Mouse (Mus musculus) heart, embryonic 16.5 days (tissue): ENCODE results near the gene Syt7. TPM values are rescaled to one million over a fixed set of nuclear protein-coding genes. Genes with fewer than 3 reads are reported as not detected.

Experiments
- ATAC-seq: fragments of 200-750 bp; cut with Nextera tagmentation; replicated peaks from 2 replicates; pipeline ENCODE4 v1.8.0; 2017; ENCODE audit warnings: moderate number of reproducible peaks; ENCODE audit not compliant: insufficient read depth, low FRiP score; ENCODE audit errors: extremely low read depth
- H3K27ac ChIP-seq: fragments of 300-500 bp; sonication (generic); 2 replicates; pipeline ENCODE4 v1.5.1; 2014; ENCODE audit warnings: mild to moderate bottlenecking, low read length, control low read depth, moderate library complexity
- H3K27me3 ChIP-seq: fragments of 300-500 bp; sonication (generic); 2 replicates; pipeline ENCODE4 v1.6.1; 2014; ENCODE audit warnings: low read length, mixed read lengths; ENCODE audit not compliant: control insufficient read depth, insufficient read depth
- H3K36me3 ChIP-seq: fragments of 300-500 bp; sonication (generic); 2 replicates; pipeline ENCODE4 v1.6.1; 2014; ENCODE audit not compliant: control insufficient read depth, insufficient read depth
- H3K4me1 ChIP-seq: fragments of 300-500 bp; sonication (generic); 2 replicates; pipeline ENCODE4 v1.6.1; 2014; ENCODE audit warnings: low read length, mixed read lengths; ENCODE audit not compliant: control insufficient read depth, insufficient read depth
- H3K4me2 ChIP-seq: fragments of 300-500 bp; sonication (generic); 2 replicates; pipeline ENCODE4 v1.6.1; 2014; ENCODE audit warnings: low read depth, mild to moderate bottlenecking, control low read depth, low read length
- H3K4me3 ChIP-seq: fragments of 300-500 bp; sonication (generic); 2 replicates; pipeline ENCODE4 v1.5.1; 2014; ENCODE audit warnings: mild to moderate bottlenecking, control low read depth, low read length
- H3K9ac ChIP-seq: fragments of 300-500 bp; sonication (generic); 2 replicates; pipeline ENCODE4 v1.6.1; 2014; ENCODE audit warnings: low read length, control low read depth
- H3K9me3 ChIP-seq: fragments of 300-500 bp; sonication (generic); replicated peaks from 2 replicates; pipeline ENCODE4 v1.6.1; 2016; ENCODE audit warnings: low read length; ENCODE audit not compliant: control insufficient read depth
- WGBS: fragments of 180-500 bp; shearing (Covaris S2); extraction: QIAGEN DNeasy Blood & Tissue Kit; methylation state at CpG from one replicate; pipeline ENCODE4 v1.1.7; 2014; 5-methylcytosine and 5-hydroxymethylcytosine counted together
- polyA plus RNA-seq: library from polyadenylated mRNA; unstranded; fragments of >200 nt; fragmentation: Nextera tagmentation; extraction: Ambion mirVana; gene quantifications from 2 replicates; pipeline ENCODE4 v1.2.1, GENCODE M21; 2015

Gene Syt7
- polyA plus RNA-seq = 0.49 and 0.80 TPM in 2 replicates

DNA sequence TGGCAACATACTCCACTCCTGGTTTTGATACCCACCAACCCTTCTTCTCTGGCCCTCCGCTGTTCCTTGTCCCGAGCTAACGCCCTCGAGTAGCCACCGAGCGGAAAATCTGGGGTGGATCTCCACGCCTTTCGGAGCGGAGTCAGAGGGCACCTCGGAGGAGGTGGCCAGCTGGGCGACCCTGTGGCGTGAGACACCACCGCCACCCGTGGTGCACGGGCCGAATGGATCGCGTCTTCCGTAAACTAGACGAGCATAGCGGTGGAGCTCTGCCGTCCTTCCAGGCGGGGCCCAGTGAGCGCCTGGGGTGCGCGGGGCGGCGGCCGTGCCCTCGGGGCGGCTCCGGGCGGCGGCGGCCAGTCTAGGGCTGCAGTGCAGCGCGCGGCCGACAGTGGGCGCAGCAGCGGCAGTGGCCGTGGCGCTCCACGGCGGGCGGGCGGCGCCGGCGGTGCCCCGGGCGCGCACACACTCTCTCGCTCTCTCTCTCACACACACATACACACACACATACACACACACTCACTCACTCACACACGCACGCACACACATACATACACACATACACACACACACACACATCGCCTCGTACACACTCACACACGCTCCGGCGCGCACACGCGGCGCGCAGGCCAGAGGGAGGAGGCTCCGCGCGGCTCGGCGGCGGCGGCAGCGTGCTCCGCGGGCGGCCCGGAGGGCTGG lies at the start of gene Syt7:
Gene Syt7, plus strand, starts transcription at position 476 of the 699 bp plus-strand sequence.
- Histone ChIP-seq H3K4me1 (no peaks in the 10 kb centered on the region; the same call in 1 of the 2 replicates), H3K27me3 (peaks cover 40% of the 10 kb centered on the region), H3K36me3 (no peaks in the 10 kb centered on the region), H3K4me3 (peak within 1 kb of the TSS; percentile 64), H3K9me3 (no peaks in the 10 kb centered on the region), H3K9ac (peak within 1 kb of the TSS; percentile 50), H3K27ac (no peak within 1 kb of the TSS), H3K4me2 (peak within 1 kb of the TSS; percentile 85)
- ATAC-seq = peak; percentile 79
- under 1% methylated on average over 75 of the region's 78 CpGs for WGBS

DNA sequence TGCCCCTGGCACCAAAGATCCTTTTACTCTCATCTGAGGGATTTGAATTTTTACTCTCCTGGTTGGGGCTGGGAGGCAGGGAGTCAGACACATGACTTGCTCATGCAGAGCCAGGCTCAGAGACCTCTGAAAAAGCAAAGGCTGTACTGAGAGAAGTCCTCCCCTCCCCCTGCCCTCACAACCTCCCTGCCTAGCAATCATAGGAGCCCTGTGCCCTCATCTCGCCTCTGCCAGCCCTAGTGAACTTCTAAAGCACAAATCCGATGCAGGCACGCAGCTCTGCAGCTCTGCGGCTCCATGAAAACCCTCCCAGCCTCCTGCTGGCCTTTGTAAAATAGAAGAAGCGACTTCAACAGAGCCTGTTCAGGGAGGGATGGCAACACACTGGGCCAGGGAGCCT lies 49.6 kb upstream of the Syt7 start:
- 37% methylated on average over 5 of the region's 5 CpGs for WGBS
- Histone ChIP-seq H3K27me3 (peaks cover 15% of the 10 kb centered on the region), H3K27ac (no peak overlapping the region), H3K9me3 (no peaks in the 10 kb centered on the region), H3K4me1 (peaks cover 14% of the 10 kb centered on the region), H3K36me3 (no peaks in the 10 kb centered on the region), H3K4me2 (no peak overlapping the region), H3K9ac (no peak overlapping the region), H3K4me3 (no peak overlapping the region)
- ATAC-seq = no peak

- H3K4me3 ChIP-seq = no peak overlapping the region
- peaks cover 14% of the 10 kb centered on the region for H3K4me1 ChIP-seq
- H3K27ac ChIP-seq = no peak overlapping the region
- H3K27me3 ChIP-seq = peaks cover 10% of the 10 kb centered on the region
- H3K9ac ChIP-seq = no peak overlapping the region
- H3K36me3 ChIP-seq = no peaks in the 10 kb centered on the region
- no peak for ATAC-seq
- no peaks in the 10 kb centered on the region for H3K9me3 ChIP-seq
- no peak overlapping the region for H3K4me2 ChIP-seq
- WGBS = 33% methylated on average over 5 of the region's 5 CpGs
Measured at GRCm38 (mm10) chr19:10340661-10341060, 48.2 kb upstream of the Syt7 start.

- ATAC-seq = no peak
- 19% methylated on average over 11 of the region's 11 CpGs for WGBS
- peaks cover 10% of the 10 kb centered on the region for H3K27me3 ChIP-seq
Measured at GRCm38 (mm10) chr19:10341152-10341551, 47.7 kb upstream of the Syt7 start.

GRCm38 (mm10) chr19:10341817-10342439 lies 47.0 kb upstream of the Syt7 start:
- 23% methylated on average over 12 of the region's 12 CpGs for WGBS
- Histone ChIP-seq H3K9ac (peak overlapping the region; percentile 54), H3K27ac (peak overlapping the region; percentile 87), H3K4me2 (peak overlapping the region; percentile 47), H3K4me1 (peaks cover 14% of the 10 kb centered on the region), H3K9me3 (no peaks in the 10 kb centered on the region), H3K27me3 (peaks cover 7% of the 10 kb centered on the region), H3K36me3 (no peaks in the 10 kb centered on the region), H3K4me3 (no peak overlapping the region)
- peak; percentile 87 for ATAC-seq

More at GRCm38 (mm10) chr19:10341152-10341551, 47.7 kb upstream of the Syt7 start:
- Histone ChIP-seq H3K4me3 (no peak overlapping the region), H3K36me3 (no peaks in the 10 kb centered on the region), H3K9ac (no peak overlapping the region), H3K4me2 (no peak overlapping the region), H3K27ac (peak overlapping the region; percentile 24), H3K9me3 (no peaks in the 10 kb centered on the region), H3K4me1 (peaks cover 14% of the 10 kb centered on the region)

GRCm38 (mm10) chr19:10343866-10344265 lies 45.0 kb upstream of the Syt7 start:
- Histone ChIP-seq H3K4me1 (peaks cover 14% of the 10 kb centered on the region), H3K9ac (no peak overlapping the region), H3K4me3 (no peak overlapping the region), H3K4me2 (no peak overlapping the region), H3K36me3 (no peaks in the 10 kb centered on the region), H3K27me3 (peaks cover 7% of the 10 kb centered on the region; the same call in 1 of the 2 replicates), H3K9me3 (no peaks in the 10 kb centered on the region), H3K27ac (no peak overlapping the region)
- 87% methylated on average over 10 of the region's 10 CpGs for WGBS
- no peak for ATAC-seq

GRCm38 (mm10) chr19:10345696-10346095 lies 43.2 kb upstream of the Syt7 start:
- no peak overlapping the region for H3K4me2 ChIP-seq
- no peaks in the 10 kb centered on the region for H3K36me3 ChIP-seq
- WGBS = 26% methylated on average over 12 of the region's 12 CpGs
- no peaks in the 10 kb centered on the region for H3K27me3 ChIP-seq
- no peak overlapping the region for H3K4me3 ChIP-seq
- no peak overlapping the region for H3K9ac ChIP-seq
- ATAC-seq = no peak
- H3K9me3 ChIP-seq = no peaks in the 10 kb centered on the region
- peaks cover 14% of the 10 kb centered on the region for H3K4me1 ChIP-seq
- H3K27ac ChIP-seq = no peak overlapping the region

- Histone ChIP-seq H3K36me3 (no peaks in the 10 kb centered on the region), H3K4me3 (no peak overlapping the region), H3K4me1 (no peaks in the 10 kb centered on the region), H3K9me3 (no peaks in the 10 kb centered on the region), H3K4me2 (no peak overlapping the region), H3K9ac (no peak overlapping the region), H3K27me3 (no peaks in the 10 kb centered on the region), H3K27ac (no peak overlapping the region)
- WGBS = 63% methylated on average over 5 of the region's 5 CpGs
- no peak for ATAC-seq
Measured at GRCm38 (mm10) chr19:10347628-10348273, 41.1 kb upstream of the Syt7 start.

DNA sequence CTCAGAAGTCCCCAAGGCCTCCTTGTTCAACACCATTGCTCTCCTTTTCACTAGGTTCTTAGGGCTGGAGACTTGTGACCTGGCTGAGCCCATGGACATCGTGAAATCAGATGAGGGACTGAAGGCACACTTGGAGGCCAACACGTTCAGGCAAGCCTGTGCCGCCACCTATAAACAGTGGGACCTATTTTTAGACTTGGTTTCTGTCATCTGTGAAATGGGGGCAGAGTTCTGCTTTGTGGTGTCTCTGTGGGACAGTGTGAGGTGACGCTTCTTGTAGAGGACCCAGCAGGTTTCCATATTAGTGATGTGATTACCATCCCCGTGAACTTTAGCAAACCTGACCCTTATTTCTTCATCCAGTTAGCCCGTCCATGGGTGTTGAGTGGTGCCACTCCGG lies 36.7 kb upstream of the Syt7 start:
- Histone ChIP-seq H3K27me3 (no peaks in the 10 kb centered on the region), H3K4me3 (no peak overlapping the region), H3K27ac (no peak overlapping the region), H3K4me2 (no peak overlapping the region), H3K9me3 (no peaks in the 10 kb centered on the region), H3K9ac (no peak overlapping the region), H3K36me3 (no peaks in the 10 kb centered on the region), H3K4me1 (no peaks in the 10 kb centered on the region)
- no peak for ATAC-seq
- 72% methylated on average over 7 of the region's 7 CpGs for WGBS
